Mouse (Mus musculus) thymus, adult 2 months (tissue): ENCODE measurements around the gene Cxcl10.

ENCODE experiments used
- CTCF ChIP-seq: fragments of 200-500 bp; IDR thresholded peaks from 2 replicates; pipeline ENCODE4 v1.5.1; 2012; ENCODE audit warnings: mild to moderate bottlenecking, control low read depth, low read length, moderate library complexity, borderline replicate concordance; ENCODE audit not compliant: control insufficient read depth, poor library complexity, insufficient read depth; ENCODE audit errors: extremely low read depth
- POLR2A ChIP-seq: fragments of 200-500 bp; IDR thresholded peaks from 2 replicates; pipeline ENCODE4 v1.6.1; 2012; ENCODE audit warnings: mild to moderate bottlenecking, low read length, control low read depth, moderate library complexity; ENCODE audit not compliant: control insufficient read depth, poor library complexity, insufficient read depth; ENCODE audit errors: extremely low read depth

- TF ChIP-seq CTCF (no peak), POLR2A (no peak)
These were observed 35.1 kb upstream of the Cxcl10 start for GRCm38 (mm10) chr5:92383747-92384146.
